Mouse (Mus musculus): ENCODE measurements around the gene Repin1.

- no peak for TF ChIP-seq CTCF (IDR thresholded peaks at IDR 0.05; ENCODE audit: extremely low read depth, insufficient read depth, low read length)
- no peak for TF ChIP-seq POLR2A (IDR thresholded peaks at IDR 0.05; ENCODE audit: extremely low read depth, insufficient read depth, low read length)
These were observed 19.8 kb downstream of the Repin1 start for GRCm38 (mm10) chr6:48613464-48613863.
